Comparison of ENCODE assay signal across 8 mouse cellular contexts in genomic region chr16:94519028-94519427, GRCm38 (mm10). TPM values are rescaled to one million over a fixed set of nuclear protein-coding genes. Genes with fewer than 3 reads are reported as not detected.
DNase-seq lines count a peak whose midpoint lies in the region; ATAC-seq and TF ChIP-seq lines count a peak whose summit lies in the region.

No protein-coding gene starts in this region.

- no peak for TF ChIP-seq POLR2A in testis, adult 2 months (IDR thresholded peaks at IDR 0.05; ENCODE audit: control insufficient read depth, low read depth, low read length)

- no peaks in the 10 kb centered on the region for H3K36me3 ChIP-seq in testis, adult 2 months (ENCODE audit: control insufficient read depth, insufficient read depth, low read length)
- peaks cover 6% of the 10 kb centered on the region; the same call in 1 of the 2 replicates for H3K36me3 ChIP-seq in liver, embryonic 12.5 days
- H3K36me3 ChIP-seq in stomach, embryonic 14.5 days (ENCODE audit: control insufficient read depth, insufficient read depth, low read length) = no peaks in the 10 kb centered on the region

- H3K9ac ChIP-seq in liver, embryonic 12.5 days = no peak overlapping the region
- H3K9ac ChIP-seq in stomach, embryonic 14.5 days (replicated peaks; ENCODE audit: low read depth, low read length) = no peak overlapping the region

- no peak for TF ChIP-seq CTCF in testis, adult 2 months (IDR thresholded peaks at IDR 0.05; ENCODE audit: control insufficient read depth, insufficient read depth, insufficient replicate concordance, low read depth, low read length)

- intact Hi-C loops in left cerebral cortex, postnatal 36 days (cut with DNase I) = no loop called here

- WGBS in liver, embryonic 12.5 days (ENCODE audit: insufficient replicate concordance) = 25% methylated on average over 6 of the region's 6 CpGs
- 17% methylated on average over 6 of the region's 6 CpGs for whole genome bisulfite sequencing in stomach, embryonic 14.5 days

- peak overlapping the region; percentile 63 for H3K27ac ChIP-seq in testis, adult 2 months (ENCODE audit: control insufficient read depth, insufficient read depth, low read depth, low read length)
- peak overlapping the region; percentile 12; the same call in 1 of the 2 replicates for H3K27ac ChIP-seq in liver, embryonic 12.5 days
- peak overlapping the region; percentile 89 for H3K27ac ChIP-seq in stomach, embryonic 14.5 days (ENCODE audit: low read length)

- H3K4me1 ChIP-seq in testis, adult 2 months (ENCODE audit: control insufficient read depth, insufficient read depth, low read length) = peaks cover 2% of the 10 kb centered on the region; the same call in 1 of the 2 replicates
- peaks cover 48% of the 10 kb centered on the region for H3K4me1 ChIP-seq in liver, embryonic 12.5 days
- H3K4me1 ChIP-seq in stomach, embryonic 14.5 days (ENCODE audit: control insufficient read depth, insufficient read depth, low read length) = peaks cover 23% of the 10 kb centered on the region; the same call in 1 of the 2 replicates

- H3K4me2 ChIP-seq in liver, embryonic 12.5 days = no peak overlapping the region
- H3K4me2 ChIP-seq in stomach, embryonic 14.5 days (replicated peaks; ENCODE audit: low read depth, low read length) = 0 out of 2 replicates have a peak overlapping the region, but pooled peaks have one; percentile 7

- H3K27me3 ChIP-seq in testis, adult 2 months (ENCODE audit: control insufficient read depth, insufficient read depth, low read length) = no peaks in the 10 kb centered on the region
- H3K27me3 ChIP-seq in liver, embryonic 12.5 days (replicated peaks) = no peaks in the 10 kb centered on the region
- H3K27me3 ChIP-seq in stomach, embryonic 14.5 days (ENCODE audit: control insufficient read depth, insufficient read depth, low read length) = no peaks in the 10 kb centered on the region

- no peak for ATAC-seq in liver, embryonic 12.5 days
- peak; percentile 64; the same call in 1 of the 2 replicates for ATAC-seq in stomach, embryonic 14.5 days (ENCODE audit: insufficient number of reproducible peaks, insufficient read depth, low FRiP score, low read depth)

- H3K9me3 ChIP-seq in liver, embryonic 12.5 days (replicated peaks) = no peaks in the 10 kb centered on the region
- no peaks in the 10 kb centered on the region for H3K9me3 ChIP-seq in stomach, embryonic 14.5 days (ENCODE audit: control insufficient read depth, low read depth, low read length)

- no peak for DNase-seq in testis, postnatal 10 days (ENCODE audit: low spot score)
- DNase-seq in heart, postnatal 4 days = peak; percentile 68
- DNase-seq in left cerebral cortex, postnatal 36 days (ENCODE audit: low spot score in 2 of 2) = no peak
- no peak for DNase-seq in right cerebral cortex, adult 18-20 months
- no peak for DNase-seq in right cerebral cortex, postnatal 4 days

- H3K4me3 ChIP-seq in testis, adult 2 months (ENCODE audit: control insufficient read depth, low read depth, low read length) = no peak overlapping the region
- H3K4me3 ChIP-seq in liver, embryonic 12.5 days = no peak overlapping the region
- H3K4me3 ChIP-seq in stomach, embryonic 14.5 days (ENCODE audit: low read depth, low read length) = no peak overlapping the region

RNA-seq across cellular contexts. Expression of gene Vps26c, which starts 7.6 kb away (rescaled TPM):
- polyA plus RNA-seq in testis, adult 2 months (2012; rRNA removed) = 14.2 and 16.7 TPM in 2 replicates
- total RNA-seq in heart, postnatal 4 days (2021) = 10 to 100 TPM; 28.7 to 29.8 TPM
- polyA plus RNA-seq in liver, embryonic 12.5 days (2016; fragmentation: Nextera tagmentation; extraction: Ambion mirVana) = 25.8 and 27.7 TPM in 2 replicates
- polyA plus RNA-seq in stomach, embryonic 14.5 days (2014; fragmentation: Nextera tagmentation; extraction: Ambion mirVana) = 52.6 and 57.1 TPM in 2 replicates
- total RNA-seq in left cerebral cortex, postnatal 36 days (2021) = 10 to 100 TPM; 32.0 to 35.0 TPM

RNA-seq across cellular contexts. Expression of gene Dyrk1a, which starts 50.8 kb away (rescaled TPM):
- polyA plus RNA-seq in testis, adult 2 months (2012; rRNA removed) = 14.0 and 15.0 TPM in 2 replicates
- 100 to 1,000 TPM; 118 to 135 TPM for total RNA-seq in heart, postnatal 4 days (2021)
- 4.8 and 4.9 TPM in 2 replicates for polyA plus RNA-seq in liver, embryonic 12.5 days (2016; fragmentation: Nextera tagmentation; extraction: Ambion mirVana)
- polyA plus RNA-seq in stomach, embryonic 14.5 days (2014; fragmentation: Nextera tagmentation; extraction: Ambion mirVana) = 14.1 and 16.8 TPM in 2 replicates
- total RNA-seq in left cerebral cortex, postnatal 36 days (2021) = 10 to 100 TPM; 92.3 to 97.4 TPM

Comparison
In these comparisons a context has a peak if more than half of its experiments do, and no peak if none do; other contexts are left out.
1. H3K27ac ChIP-seq: peak in every context shown above with its lines; median percentile 89 in stomach, embryonic 14.5 days; 63 in testis, adult 2 months; 12 in liver, embryonic 12.5 days.